Mouse (Mus musculus) thymus, postnatal 25 days (tissue): ENCODE measurements around the gene A430078G23Rik.
"Not testable (repeated sequence)": the region's sequence is repeated elsewhere in the genome, so short reads cannot be mapped to it uniquely, and the experiment has no call there.

ENCODE experiments used
- DNase-seq: peaks from one replicate; pipeline ENCODE4 v3.0.0; 2022

Gene A430078G23Rik

DNA sequence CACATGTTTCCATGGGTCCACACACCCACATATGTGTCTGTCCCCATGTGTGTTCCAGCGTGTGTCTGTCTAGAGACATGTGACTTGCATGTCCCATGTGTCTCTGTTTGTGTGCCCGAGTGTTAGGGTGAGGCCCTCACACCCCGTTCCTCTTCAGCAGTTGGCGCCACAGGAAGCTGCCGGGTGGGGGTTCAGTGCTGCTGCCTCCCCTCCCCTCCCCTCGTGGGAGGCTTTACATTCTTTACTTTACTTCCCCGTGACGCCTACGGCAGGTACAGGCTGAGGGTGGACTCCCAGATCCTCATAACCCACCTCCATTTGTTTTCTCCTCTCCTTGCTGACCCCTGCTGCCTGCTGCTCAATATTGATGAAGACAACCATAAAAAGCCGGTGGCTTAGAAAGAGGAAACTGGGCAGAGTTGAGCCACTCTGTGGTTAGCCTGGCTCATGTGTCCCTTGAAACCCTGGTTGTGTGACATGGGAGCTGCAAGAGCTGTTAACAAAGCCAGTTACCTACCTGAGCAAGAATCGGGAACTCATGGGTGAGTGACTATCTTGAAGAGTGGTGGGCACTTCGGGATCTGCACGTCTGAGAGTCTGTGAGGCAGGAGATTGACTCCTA lies at the start of gene A430078G23Rik:
A430078G23Rik (plus strand) TSS at position 227 of the 622 bp plus-strand sequence.
- peak; percentile 83 for DNase-seq

DNA sequence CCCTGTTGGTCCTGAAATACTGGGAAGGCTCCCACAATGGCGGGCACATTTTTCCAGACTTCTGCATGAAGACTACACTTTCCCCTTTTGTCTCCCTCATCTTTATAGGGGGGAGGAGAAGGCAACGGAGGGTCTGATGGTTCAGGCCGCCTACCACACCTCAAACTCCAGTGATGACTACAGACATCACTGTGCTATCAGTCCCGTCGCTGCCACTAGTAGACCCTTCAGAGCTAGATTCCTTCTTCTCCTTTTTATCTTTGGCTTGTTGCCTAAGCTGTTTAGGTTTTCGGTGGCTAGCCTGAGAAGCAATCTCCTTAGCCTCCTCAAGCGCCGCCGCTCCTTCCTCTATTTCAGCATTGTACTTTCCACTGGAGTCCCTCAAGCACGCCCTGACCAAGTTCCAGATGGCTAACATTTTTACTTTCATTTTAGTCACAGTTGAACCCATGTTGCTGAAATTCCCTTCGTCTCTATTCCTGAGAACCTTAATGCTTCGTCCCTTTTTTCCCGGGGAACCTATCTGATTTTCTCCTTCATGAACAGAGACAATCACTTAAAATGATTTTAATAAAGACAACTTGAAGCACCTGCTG lies 44.9 kb upstream of the A430078G23Rik start:
- not testable (repeated sequence) for DNase-seq

DNA sequence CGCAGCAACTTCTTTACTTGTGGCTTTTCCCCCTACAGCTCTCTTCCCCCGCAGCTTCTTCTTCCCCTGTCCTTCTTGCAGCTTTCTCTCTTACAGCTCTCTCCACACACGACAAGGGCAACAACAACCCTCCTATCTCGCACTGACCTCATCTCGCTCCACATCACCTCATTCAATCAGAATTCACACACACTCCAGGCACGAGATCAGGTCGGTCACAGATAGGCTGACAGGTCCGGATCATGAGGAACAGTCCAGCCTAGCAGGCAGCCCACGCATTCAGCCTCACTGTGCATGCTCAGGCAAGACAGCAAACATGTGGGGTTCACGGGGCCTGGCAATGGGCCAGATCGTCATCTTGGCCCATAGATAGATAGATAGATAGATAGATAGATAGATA lies 43.6 kb upstream of the A430078G23Rik start:
- DNase-seq, result no peak

DNA sequence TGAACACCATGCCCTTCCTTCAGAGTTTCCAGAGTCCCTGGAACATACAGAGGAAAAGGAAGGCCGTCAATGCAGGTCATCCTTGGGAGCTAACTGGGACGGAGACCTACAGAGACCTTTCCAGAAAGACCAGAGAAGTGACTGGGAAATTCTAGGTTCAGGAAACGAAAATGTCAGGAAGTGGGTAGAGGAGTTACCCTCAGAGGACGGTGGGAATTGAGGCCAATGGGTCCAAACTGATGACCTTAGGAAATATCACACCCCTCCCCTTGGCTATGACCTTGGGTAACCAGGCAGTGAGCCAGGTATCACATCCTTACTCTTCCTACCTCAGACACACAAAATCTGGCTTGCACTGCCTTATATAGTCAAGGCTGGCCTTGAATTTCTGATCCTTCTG lies 41.7 kb upstream of the A430078G23Rik start:
- no peak for DNase-seq

DNA sequence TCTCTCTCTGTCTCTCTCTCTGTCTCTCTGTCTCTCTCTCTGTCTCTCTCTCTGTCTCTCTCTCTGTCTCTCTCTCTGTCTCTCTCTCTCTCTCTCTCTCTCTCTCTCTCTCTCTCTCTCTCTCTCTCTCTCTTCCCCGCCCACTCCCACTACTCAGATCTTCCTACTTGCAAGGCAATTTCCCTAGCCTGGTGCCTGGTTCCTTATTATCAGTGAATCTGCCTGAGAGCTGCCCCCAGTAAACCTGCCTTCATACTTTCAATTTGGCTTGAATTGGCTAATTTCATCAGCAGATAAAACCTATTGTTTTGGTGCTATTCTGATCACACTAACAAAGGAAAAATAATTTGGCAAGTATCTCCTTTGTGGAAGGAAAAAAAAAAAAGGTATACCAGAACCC lies 39.8 kb upstream of the A430078G23Rik start:
- not testable (repeated sequence) for DNase-seq

DNA sequence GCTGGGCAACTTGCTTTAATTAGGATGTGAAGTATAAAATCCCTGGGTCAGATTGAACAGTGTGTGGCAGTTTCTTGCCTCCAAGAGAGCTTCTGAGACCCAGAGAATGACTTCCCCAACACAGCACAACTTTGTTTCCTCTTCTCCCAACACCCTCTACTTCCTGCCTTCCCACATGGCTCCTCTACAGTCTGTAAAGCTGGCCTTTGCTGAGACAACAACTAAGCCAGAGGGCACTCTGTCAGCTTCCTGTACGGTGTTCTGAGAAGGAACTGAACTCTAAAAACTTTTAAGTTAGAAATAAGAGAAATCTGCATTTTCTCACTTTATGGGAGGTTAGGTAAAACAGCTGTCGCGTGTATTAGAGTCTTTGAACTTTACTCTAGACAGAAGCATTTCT lies 39.4 kb upstream of the A430078G23Rik start:
- DNase-seq, result no peak

DNA sequence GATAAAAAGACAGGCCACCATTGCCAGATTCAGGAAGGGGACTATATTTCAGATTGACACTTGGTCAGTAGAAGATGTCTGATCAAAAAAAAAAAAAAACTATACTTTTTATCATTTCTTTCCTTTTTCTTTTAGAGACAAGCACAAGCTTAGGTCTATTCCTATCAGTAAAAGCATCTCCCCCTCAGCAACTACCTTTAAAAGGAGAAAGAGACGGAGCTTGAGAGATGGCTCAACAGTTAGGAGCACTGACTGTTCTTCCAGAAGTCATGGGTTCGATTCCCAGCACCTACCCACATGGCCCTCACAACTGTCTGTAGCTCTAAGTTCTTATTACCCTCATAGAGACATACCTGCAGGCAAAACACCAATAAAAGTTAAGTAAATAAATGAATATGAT lies 38.9 kb upstream of the A430078G23Rik start:
- no peak for DNase-seq

DNA sequence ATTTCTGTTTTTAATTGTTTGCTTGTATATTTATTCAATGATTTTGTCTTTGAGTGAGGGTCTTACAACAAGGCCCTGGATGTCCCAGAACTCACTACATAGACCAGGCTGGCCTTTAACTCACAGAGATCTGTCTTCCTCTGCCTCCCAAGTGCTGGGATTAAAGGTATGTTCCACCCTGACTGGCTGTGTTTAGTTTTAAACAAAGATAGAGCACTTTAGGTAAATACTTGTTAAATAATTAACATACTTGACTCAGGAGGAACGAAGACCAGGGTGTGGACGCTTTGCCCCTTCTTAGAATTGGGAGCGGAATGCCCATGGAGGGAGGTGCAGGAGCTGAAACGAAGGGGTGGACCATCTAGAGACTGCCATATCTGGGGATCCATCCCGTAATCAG lies 36.6 kb upstream of the A430078G23Rik start:
- no peak for DNase-seq

DNA sequence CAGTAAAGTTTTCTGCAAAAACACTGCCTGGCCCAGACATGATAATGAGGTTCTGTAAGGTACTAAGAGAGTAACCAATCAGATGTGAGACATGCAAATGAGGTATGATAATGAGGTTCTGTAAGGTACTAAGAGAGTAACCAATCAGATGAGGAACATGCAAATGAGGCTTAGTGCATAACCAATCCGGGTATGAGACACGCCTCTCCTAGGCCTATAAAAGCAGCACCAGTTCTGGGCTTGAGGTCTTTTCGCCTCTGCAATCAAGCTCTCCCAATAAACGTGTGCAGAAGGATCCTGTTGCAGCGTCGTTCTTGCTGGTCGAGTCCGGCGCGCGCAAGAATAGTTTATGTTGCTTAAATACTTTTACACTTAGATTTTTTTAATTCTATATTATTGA lies 33.9 kb upstream of the A430078G23Rik start:
- not testable (repeated sequence) for DNase-seq

DNA sequence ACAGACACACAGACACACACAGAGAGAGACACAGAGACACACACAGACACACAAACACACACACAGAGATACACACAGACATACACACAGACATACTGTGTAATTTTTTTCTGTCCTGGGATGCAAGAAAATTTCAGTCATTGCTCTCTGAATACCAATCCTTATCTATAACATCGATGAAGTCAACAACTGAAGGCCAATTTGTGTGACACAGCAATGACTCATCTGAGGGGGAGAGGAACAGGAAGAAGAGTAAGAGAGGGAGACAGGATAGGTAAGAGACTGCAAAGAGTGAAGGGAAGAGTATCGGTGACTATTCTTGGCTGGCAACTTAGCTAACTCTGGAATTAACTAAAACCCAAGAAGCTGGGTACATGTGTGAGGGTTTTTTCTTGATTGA lies 29.0 kb upstream of the A430078G23Rik start:
- no peak for DNase-seq

DNA sequence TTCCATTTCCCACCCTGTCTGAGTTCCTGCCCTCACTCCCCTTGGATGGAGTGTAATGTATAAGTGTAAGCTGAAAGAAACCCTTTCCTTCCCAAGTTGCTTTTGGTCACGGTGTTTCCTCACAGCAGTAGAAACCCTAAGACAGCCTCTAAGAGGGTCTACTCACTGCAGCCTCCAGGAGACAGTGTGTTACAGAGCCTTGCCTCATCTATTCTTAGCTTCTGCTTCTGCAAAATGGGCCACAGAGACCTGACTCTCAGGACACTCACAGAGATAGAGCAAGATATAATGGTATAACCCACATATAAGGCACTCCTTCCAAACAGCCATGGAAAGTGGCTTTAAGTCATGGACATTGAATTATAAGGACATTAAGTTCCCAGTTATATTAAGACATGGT lies 26.2 kb upstream of the A430078G23Rik start:
- DNase-seq, result no peak

DNA sequence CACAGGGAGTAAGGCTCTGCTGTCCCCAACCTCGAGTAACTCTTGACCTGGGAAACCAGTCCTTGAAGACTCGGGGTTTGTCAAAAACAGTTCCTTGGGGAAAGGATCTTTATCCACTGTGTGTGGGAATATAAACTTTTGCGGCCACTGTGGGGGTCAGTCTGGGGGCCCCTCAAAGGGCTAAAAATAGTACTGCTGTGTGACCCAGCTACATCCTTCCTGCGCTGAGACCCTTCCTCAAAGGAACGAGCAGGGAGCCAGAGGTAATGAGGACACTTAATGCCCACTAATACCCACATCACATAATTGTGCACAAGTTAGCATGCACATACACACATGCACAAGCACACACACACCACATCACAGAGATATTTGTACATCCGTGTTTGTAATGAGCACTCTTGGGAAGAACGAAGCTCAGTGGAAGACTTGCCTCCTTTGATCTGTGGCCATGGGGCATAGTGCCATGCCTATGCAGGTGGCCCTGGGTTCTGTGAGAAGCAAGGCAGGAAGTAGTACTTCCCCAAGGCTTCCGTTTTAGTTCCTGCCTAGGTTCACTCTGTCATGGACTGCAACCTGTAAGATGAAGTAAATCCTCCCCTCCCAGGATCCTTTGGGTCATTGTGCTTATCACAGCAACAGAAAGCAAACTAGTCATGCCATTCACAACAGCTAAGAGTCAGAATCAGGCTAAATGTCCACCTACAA lies 25.5 kb upstream of the A430078G23Rik start:
- peak; percentile 54 for DNase-seq

DNA sequence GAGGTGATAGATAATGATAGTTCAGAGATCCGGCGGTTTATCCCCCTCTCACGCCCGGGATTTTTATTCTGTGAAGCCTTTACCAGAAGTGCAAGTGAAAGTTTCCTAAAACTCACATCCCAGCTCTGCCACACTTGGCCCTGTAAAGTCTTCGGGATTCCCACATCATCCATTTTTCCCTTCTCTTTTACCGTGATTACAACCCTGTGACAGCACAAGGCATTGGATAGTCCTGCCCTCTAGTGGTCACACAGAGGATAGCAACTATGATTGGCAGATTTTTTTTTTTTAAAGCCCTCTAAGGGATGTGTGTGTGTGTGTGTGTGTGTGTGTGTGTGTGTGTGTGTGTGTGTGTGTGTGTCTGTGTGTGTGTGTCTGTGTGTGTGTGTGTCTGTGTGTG lies 22.6 kb upstream of the A430078G23Rik start:
- DNase-seq, result peak; percentile 44

DNA sequence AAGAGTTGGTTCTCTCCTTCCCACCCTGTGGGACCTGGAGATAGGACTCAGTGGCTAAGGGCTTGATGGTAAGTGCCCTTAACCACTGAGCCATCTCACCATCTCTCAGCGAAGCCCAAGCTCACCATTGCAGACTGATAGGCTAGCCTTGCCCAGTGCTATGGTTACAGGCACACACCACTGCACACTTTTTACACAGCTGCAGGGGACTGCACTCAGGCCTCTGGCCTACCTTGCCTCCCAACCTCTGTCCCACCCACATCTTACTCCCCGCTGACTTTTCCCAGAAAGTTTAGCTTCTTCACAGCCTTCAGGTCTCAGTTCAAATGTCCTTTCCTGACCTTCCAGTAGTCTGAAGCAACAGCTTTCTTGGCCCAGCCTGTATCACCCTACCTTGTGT lies 21.5 kb upstream of the A430078G23Rik start:
- DNase-seq, result no peak

DNA sequence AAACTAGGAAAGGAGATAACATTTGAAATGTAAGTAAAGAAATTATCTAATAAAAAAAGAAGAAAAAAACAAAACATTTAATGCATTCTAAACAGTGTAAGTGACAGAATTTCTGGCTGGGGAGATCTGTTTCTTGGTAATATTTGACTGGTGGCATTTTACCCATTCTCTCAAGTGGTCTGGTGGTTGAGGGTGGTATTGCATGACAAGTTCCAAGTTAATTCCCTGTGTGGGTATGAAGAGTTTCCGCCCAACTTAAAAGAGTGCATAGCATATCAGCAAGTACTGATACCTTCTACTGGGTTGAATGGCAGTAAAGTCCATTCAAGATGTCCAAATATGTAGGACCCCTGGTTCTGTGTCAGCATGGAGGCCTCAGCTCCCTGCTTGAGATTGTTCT lies 17.3 kb upstream of the A430078G23Rik start:
- no peak for DNase-seq

DNA sequence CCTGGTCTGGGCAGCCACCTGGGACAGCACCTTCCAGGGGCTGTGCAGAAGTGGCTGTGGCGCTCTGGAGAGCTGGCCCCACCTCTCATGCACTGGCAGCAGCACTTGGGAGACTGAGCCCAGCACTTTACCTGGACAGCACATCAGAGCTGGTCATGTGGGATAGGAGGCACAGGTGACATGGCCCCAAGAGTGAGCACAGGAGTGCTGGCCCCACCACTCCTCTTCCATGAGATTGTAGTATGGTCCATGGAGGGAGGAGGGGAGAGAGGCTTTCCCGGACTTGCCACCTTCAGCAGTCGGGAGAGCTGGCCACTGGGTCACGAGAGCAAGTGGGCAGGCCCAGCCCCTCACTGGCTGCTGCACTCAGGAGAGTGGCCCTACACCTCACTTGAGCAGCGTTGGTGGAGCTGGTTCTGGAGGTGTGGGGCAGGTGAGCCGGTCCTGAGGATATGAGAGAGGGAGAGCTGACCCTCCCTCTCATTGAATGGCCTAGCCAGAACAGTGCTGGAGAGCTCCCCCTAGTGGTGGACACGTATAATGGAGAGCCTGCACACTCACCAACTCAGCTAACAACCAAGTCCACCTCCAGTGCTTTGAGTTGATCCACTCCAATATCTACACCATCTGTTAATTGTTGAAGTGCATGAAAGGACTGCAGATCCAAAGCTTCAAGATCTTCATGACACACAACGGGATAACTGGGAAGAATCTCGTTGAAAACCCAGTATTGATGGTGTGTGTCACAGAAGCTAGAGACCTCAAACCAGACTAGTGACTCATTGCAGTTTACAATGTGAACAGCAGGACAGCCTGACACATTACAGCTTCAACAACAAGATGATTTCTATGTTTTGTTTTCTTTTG lies 16.3 kb upstream of the A430078G23Rik start:
- DNase-seq, result peak; percentile 68

DNA sequence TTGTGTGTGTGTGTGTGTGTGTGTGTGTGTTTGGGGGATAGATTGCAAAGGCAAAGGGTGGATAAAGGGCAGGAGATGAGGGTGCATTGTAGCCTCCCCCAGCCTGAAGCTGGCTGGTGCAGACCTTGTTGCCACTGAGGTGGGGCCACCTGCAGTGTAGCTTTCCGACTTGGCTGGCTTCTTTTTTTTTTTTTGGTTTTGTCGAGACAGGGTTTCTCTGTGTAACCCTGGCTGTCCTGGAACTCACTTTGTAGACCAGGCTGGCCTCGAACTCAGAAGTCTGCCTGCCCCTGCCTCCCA lies 15.7 kb upstream of the A430078G23Rik start:
- DNase-seq, result not testable (repeated sequence)

DNA sequence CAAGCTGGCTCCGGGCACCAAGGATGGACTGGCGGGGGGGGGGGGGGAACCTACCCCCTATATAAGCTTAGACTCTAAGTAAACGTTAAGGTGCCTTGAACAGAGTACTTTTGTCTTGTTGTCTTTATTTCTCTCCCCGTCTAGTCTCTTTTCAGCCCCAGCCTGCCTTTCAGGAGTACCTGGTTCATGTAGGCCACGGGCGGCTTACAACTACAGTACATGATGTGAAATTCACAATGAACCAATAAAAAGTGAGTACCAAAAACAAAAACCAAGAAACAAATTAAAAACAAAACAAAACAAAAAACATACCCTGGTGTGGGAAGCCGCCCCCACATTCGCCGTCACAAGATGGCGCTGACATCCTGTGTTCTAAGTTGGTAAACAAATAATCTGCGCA lies 15.2 kb upstream of the A430078G23Rik start:
- no peak for DNase-seq

DNA sequence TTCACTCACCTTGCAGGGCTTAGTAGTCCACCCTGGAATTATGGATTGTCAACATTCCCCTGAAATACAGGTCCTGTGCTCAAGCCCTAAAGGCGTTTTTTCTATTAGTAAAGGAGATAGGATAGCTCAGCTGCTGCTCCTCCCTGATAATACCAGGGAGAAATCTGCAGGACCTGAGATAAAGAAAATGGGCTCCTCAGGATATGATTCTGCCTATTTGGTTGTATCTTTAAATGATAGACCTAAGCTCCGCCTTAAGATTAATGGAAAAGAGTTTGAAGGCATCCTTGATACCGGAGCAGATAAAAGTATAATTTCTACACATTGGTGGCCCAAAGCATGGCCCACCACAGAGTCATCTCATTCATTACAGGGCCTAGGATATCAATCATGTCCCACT lies 12.5 kb upstream of the A430078G23Rik start:
- not testable (repeated sequence) for DNase-seq

DNA sequence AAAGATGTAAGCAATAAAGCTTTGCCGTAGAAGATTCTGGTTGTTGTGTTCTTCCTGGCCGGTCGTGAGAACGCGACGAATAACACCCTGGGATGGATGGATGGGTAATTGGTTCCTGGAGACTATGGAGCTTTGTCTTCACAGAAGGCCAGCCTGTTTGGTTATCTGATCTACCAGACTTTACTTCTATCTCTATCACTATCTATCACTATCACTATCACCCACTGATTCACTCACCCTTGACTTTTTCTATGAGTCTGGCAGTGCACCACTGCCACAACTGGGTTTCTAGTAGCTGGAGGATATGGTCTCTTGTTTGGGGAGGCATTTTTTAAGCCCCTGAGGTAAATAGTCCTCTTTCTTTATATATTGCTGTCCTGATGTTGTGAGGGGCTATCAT lies 7.9 kb upstream of the A430078G23Rik start:
- DNase-seq, result no peak

DNA sequence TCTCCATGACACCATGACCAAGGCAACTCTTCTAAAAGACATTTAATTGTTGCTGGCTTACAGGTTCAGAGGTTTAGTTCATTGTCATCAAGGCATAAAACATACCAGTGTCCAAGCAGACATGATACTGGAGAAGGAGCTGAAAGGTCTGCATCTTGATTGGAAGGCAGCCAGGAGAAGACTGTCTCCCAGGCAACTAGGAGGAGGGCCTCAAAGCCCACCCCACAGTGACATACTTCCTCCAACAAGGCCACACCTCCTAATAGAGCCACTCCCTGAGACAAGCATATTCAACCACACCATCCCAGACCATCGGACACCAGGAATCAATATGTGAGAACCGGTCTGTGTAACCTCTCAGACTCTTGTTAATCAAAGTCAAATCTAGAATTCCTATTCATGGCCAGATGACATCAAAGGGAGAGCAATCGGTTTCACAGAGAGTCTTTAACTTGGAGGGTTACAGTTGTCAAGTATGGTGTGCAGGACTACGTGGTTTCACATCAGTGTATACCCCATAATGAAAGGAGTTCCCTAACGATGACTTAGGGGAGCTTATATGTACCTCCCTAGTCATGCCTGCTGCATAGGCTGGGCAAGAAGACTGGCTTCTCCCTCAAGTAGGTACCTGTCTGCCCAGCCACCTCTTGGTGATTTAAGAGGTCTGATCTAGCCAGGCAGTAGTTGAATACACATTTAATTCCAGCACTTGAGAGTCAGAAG lies 6.4 kb upstream of the A430078G23Rik start:
- DNase-seq, result no peak

DNA sequence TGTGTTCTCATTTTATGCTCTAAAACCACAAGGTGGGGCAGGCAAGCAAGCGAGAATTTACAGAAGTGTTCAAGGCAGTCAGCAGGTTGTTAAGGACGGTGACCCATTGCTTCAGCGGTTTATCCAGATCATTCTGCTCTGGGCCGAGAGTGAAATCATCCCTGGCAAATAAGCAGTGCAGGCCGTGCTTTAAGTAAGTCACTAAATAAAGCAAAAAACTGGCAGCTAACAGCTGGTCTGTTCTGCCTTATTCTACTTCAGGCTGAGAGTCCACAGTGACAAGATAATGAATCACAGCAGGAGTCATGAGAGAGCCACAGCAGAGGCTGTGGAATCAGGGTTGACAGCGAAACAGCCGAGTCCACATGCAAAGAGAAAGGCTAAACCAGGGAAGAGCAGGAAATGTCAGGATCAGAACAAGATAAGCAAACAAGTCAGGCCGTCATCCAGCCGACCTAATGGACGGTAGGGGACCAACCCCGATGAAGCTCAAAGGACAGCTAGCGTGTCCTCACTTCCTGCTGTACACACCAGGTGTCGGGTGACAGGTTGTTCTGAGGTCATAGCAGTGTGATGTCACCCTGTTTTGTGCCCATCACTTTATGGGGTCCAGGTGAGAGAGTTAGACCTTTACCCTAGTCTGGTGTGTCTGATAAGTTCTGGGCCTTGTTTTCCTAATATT lies 4.9 kb upstream of the A430078G23Rik start:
- no peak for DNase-seq
